Mouse (Mus musculus) midbrain, embryonic 14.5 days (tissue): Measurements from ENCODE around the gene Gli2. TPM values are rescaled to one million over a fixed set of nuclear protein-coding genes. Genes with fewer than 3 reads are reported as not detected.

Experiments used
- ATAC-seq: fragments of 200-750 bp; cut with Nextera tagmentation; 2 replicates; pipeline ENCODE4 v1.8.0; 2017; ENCODE audit warnings: moderate number of reproducible peaks, moderate library complexity; ENCODE audit not compliant: low FRiP score, low TSS enrichment
- DNase-seq: peaks from one replicate; pipeline ENCODE4 v3.0.0-alpha.2; 2015
- H3K27ac ChIP-seq: fragments of 300-500 bp; sonication (generic); replicated peaks from 2 replicates; pipeline ENCODE4 v1.5.1; 2014; ENCODE audit warnings: mild to moderate bottlenecking, low read depth, low read length, moderate library complexity
- H3K27me3 ChIP-seq: fragments of 300-500 bp; sonication (generic); 2 replicates; pipeline ENCODE4 v1.6.1; 2014; ENCODE audit warnings: low read length, control low read depth, mixed read lengths; ENCODE audit not compliant: control insufficient read depth, insufficient read depth
- H3K36me3 ChIP-seq: fragments of 300-500 bp; sonication (generic); 2 replicates; pipeline ENCODE4 v1.6.1; 2014; ENCODE audit warnings: low read length, control low read depth; ENCODE audit not compliant: control insufficient read depth, insufficient read depth
- H3K4me1 ChIP-seq: fragments of 300-500 bp; sonication (generic); 2 replicates; pipeline ENCODE4 v1.6.1; 2014; ENCODE audit warnings: mild to moderate bottlenecking, antibody characterized with exemption, low read length, control low read depth; ENCODE audit not compliant: control insufficient read depth, insufficient read depth
- H3K4me2 ChIP-seq: fragments of 300-500 bp; sonication (generic); 2 replicates; pipeline ENCODE4 v1.6.1; 2014; ENCODE audit warnings: mild to moderate bottlenecking, low read length, moderate library complexity
- H3K4me3 ChIP-seq: fragments of 300-500 bp; sonication (generic); replicated peaks from 2 replicates; pipeline ENCODE4 v1.5.1; 2014; ENCODE audit warnings: low read depth, low read length
- H3K9ac ChIP-seq: fragments of 300-500 bp; sonication (generic); replicated peaks from 2 replicates; pipeline ENCODE4 v1.6.1; 2014; ENCODE audit warnings: mild to moderate bottlenecking, low read length, moderate library complexity
- H3K9me3 ChIP-seq: fragments of 300-500 bp; sonication (generic); 2 replicates; pipeline ENCODE4 v1.6.1; 2016; ENCODE audit warnings: low read length, control low read depth, mixed read lengths; ENCODE audit not compliant: control insufficient read depth
- WGBS: fragments of 180-500 bp; shearing (Covaris S2); extraction: QIAGEN DNeasy Blood & Tissue Kit; methylation state at CpG from one replicate; pipeline ENCODE4 v1.1.7; 2014; 5-methylcytosine and 5-hydroxymethylcytosine counted together
- polyA plus RNA-seq: library from polyadenylated mRNA; unstranded; fragments of >200 nt; fragmentation: Nextera tagmentation; extraction: Ambion mirVana; gene quantifications from 2 replicates; pipeline ENCODE4 v1.2.1, GENCODE M21; 2014

The Gli2 gene
- polyA plus RNA-seq, 1 experiment from 2014 or later: 2.8 TPM

DNA sequence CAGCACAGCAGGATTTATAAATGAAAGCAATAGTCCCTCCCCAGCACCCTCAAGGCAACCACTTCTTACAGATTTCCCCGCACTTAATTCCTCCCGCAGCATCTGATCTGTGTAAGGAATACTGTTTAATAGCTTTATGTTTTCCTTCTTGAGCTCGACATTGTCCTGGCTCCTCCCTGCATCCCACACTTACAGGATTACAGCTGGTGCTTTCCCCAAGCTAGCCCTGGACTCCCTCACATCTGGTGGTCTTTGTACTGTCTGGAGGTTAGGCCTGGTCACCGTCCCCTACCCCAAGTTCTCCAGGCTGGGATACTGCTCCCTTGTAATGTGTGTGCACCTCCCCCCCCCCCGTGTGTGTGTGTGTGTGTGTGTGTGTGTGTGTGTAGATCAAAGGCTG is 101.1 kb downstream of the Gli2 start:
- H3K9me3 ChIP-seq: no peaks in the 10 kb centered on the region
- H3K36me3 ChIP-seq: no peaks in the 10 kb centered on the region
- no peak overlapping the region for H3K9ac ChIP-seq
- no peaks in the 10 kb centered on the region for H3K27me3 ChIP-seq
- H3K4me2 ChIP-seq: no peak overlapping the region
- DNase-seq (no peak), ATAC-seq (no peak)
- no peak overlapping the region for H3K4me3 ChIP-seq
- WGBS: 78% methylated on average over 5 of the region's 5 CpGs
- H3K27ac ChIP-seq: no peak overlapping the region
- H3K4me1 ChIP-seq: peaks cover 21% of the 10 kb centered on the region

DNA sequence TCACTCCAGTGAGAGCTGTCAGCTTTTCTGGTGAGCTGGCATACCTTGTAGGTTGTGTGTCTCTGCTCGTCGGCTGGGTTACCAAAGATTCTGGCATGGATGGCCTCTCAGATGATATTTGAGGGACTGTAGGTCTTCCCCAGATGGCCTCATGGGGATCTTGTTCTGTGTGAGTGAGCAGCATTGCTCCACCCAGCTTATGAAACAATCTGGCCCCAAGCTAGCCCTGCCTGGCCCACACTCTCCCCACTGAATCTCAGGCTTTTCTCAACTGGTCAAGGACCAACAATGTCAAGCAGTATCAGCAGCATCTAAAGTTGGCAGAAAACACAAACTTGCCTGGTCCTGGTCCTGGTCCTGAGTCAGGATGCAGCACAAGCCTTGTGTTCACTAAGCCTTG is 105.0 kb downstream of the Gli2 start:
- H3K27ac ChIP-seq: no peak overlapping the region
- WGBS: 90% methylated on average over 2 of the region's 2 CpGs
- H3K4me2 ChIP-seq: no peak overlapping the region
- no peaks in the 10 kb centered on the region for H3K27me3 ChIP-seq
- H3K9ac ChIP-seq: no peak overlapping the region
- no peaks in the 10 kb centered on the region for H3K36me3 ChIP-seq
- H3K4me1 ChIP-seq: no peaks in the 10 kb centered on the region
- DNase-seq (no peak), ATAC-seq (no peak)
- H3K9me3 ChIP-seq: no peaks in the 10 kb centered on the region
- H3K4me3 ChIP-seq: no peak overlapping the region

DNA sequence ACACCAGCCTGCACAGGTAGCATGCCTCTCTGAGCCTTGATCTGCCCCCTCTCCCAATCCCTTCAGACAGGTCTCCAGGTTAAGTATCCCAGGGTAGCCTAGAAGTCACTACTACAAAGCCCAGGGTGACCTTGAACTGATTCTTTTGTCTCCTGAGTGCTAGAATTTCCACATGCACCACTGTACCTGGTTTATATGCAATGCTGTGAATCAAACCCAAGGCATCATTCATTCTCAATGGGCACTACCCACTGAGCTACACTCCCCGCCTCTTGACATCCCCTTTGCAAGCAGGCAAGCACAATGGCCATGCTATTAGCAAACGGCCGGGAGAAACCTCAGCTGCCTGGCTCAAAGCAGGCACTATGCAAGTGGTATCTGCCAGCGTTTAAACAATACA is 106.2 kb downstream of the Gli2 start:
- Histone ChIP-seq H3K4me2 (no peak overlapping the region), H3K36me3 (no peaks in the 10 kb centered on the region), H3K27ac (no peak overlapping the region), H3K4me1 (no peaks in the 10 kb centered on the region), H3K9me3 (no peaks in the 10 kb centered on the region), H3K4me3 (no peak overlapping the region), H3K27me3 (no peaks in the 10 kb centered on the region), H3K9ac (no peak overlapping the region)
- ATAC-seq (no peak), DNase-seq (no peak)
- WGBS: 86% methylated on average over 4 of the region's 4 CpGs

DNA sequence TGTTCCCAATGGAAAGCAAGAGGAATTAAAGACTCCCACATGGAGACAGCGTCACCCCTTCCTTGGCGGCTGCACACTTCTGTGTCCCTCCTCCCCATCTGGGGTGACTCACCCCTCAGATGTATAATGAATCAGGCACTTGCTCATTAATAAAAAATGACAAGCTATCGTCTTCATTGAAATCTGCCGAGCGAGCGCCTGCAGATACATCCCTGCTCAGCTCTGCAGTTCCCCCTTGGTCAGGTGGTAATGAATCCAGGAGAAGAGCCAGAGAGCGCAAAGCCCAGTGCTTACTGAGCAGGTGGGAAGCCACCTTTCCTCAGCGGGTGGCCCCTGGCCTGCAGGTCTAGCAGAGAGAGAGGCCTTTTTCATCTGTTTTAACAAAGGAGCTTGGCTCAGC is 112.1 kb downstream of the Gli2 start:
- Histone ChIP-seq H3K4me1 (peaks cover 18% of the 10 kb centered on the region), H3K4me2 (no peak overlapping the region), H3K9me3 (no peaks in the 10 kb centered on the region), H3K27ac (peak overlapping the region; percentile 43), H3K27me3 (no peaks in the 10 kb centered on the region), H3K4me3 (no peak overlapping the region), H3K9ac (0 out of 2 replicates have a peak overlapping the region, but pooled peaks have one; percentile 9), H3K36me3 (no peaks in the 10 kb centered on the region)
- peak; percentile 65 for DNase-seq
- ATAC-seq: peak; percentile 64; the same call in 1 of the 2 replicates
- 39% methylated on average over 8 of the region's 8 CpGs for WGBS

DNA sequence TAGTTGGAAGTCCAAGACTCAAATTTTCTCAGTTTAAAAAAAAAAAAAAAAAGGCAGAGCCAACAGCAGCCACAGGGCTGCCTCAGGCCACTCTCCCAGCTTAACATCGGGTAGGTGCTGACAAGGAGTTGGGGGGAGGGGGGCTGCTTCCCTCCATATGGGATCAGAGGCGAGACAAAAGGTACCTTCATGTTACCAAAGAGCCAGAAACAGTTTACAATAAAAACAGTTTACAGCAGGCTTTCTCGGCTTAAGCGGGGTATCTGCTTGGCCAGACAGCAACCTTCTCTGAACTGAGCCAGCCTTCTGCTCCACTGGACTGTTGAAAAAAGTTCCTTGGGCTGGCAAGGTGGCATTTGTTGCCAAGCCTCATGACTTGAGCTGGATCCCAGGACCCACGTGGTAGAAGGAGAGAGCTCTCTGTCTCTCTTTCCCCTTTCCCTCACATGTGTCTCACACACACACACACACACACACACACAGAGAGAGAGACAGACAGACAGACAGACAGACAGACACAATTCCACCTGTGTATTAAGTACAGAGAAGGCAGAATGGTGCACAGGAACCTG is 113.1 kb downstream of the Gli2 start:
- H3K9me3 ChIP-seq: no peaks in the 10 kb centered on the region
- no peaks in the 10 kb centered on the region for H3K27me3 ChIP-seq
- DNase-seq (peak; percentile 47), ATAC-seq (no peak)
- H3K4me2 ChIP-seq: no peak overlapping the region
- H3K9ac ChIP-seq: no peak overlapping the region
- no peaks in the 10 kb centered on the region for H3K36me3 ChIP-seq
- peak overlapping the region; percentile 37; the same call in 1 of the 2 replicates for H3K27ac ChIP-seq
- 27% methylated on average over 5 of the region's 5 CpGs for WGBS
- no peak overlapping the region for H3K4me3 ChIP-seq
- peaks cover 24% of the 10 kb centered on the region for H3K4me1 ChIP-seq

DNA sequence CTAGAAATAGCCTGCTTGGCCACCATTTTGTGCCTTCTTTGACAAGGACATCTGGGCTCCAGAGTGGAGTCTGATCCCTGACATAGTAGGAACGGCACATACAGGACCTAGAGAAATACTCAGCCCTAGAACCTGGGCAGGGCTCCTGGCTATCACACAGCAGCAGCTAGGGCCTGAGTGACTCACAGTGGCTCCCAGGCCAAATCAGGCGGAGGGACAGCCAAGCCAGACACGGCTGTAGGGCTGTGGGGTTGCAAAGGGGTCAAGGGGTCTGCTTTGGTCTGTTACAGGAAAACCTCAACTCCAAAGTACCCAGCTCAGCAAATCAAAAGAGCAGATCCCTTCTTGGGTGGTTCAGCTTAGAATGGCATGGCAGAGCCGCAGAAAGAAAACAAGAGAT is 115.2 kb downstream of the Gli2 start:
- H3K4me3 ChIP-seq: no peak overlapping the region
- peaks cover 26% of the 10 kb centered on the region for H3K4me1 ChIP-seq
- H3K9me3 ChIP-seq: no peaks in the 10 kb centered on the region
- no peaks in the 10 kb centered on the region for H3K27me3 ChIP-seq
- no peaks in the 10 kb centered on the region for H3K36me3 ChIP-seq
- no peak for DNase-seq
- H3K27ac ChIP-seq: no peak overlapping the region
- WGBS: 66% methylated on average over 4 of the region's 4 CpGs
- H3K4me2 ChIP-seq: no peak overlapping the region
- no peak for ATAC-seq
- no peak overlapping the region for H3K9ac ChIP-seq

DNA sequence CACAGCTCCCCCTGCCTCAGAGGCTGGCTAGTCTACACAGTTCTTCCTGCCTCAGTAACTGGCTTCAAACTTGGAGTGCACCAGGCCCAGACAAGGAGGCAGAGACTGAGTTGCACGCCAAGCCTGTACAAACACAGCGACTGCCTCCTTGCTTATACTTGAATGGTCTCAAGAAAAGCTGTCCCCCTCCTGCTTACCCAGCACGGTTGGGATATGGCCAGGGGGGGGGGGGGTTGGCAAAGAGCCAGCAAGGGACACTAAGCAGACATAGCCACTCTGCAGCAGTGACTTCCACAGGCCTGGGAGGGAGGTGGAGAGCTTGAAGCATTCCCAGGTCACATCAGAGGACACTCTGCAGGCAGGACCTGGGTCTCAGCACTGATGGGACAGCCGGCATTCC is 117.3 kb downstream of the Gli2 start:
- no peak overlapping the region for H3K9ac ChIP-seq
- no peaks in the 10 kb centered on the region for H3K36me3 ChIP-seq
- WGBS: 27% methylated on average over 4 of the region's 4 CpGs
- H3K4me2 ChIP-seq: no peak overlapping the region
- ATAC-seq: peak; percentile 46
- H3K4me1 ChIP-seq: peaks cover 22% of the 10 kb centered on the region
- H3K27me3 ChIP-seq: no peaks in the 10 kb centered on the region
- peak; percentile 57 for DNase-seq
- no peak overlapping the region for H3K27ac ChIP-seq
- no peak overlapping the region for H3K4me3 ChIP-seq
- H3K9me3 ChIP-seq: no peaks in the 10 kb centered on the region

DNA sequence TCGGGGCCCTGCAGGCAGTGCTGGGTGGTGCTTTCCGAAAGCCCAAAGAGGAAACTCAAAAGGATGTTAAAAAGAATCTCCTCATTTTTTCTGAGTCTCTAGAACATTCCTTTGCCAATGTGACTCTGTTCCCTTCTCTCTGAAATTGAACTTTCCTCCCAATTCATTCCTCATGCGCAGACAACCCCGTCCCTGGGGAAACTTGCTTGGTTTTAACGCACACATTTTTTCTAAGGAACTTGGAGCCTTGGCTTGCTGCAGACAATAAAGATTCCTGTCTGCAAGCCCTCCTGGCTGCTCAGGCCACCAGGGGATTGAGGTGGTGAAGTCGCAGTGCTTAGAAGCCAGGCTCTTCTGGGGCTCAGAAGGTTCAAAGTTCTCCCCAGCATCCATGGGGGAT is 117.9 kb downstream of the Gli2 start:
- Histone ChIP-seq H3K9ac (no peak overlapping the region), H3K4me3 (no peak overlapping the region), H3K4me2 (no peak overlapping the region), H3K4me1 (peaks cover 16% of the 10 kb centered on the region), H3K9me3 (no peaks in the 10 kb centered on the region), H3K36me3 (no peaks in the 10 kb centered on the region), H3K27ac (no peak overlapping the region), H3K27me3 (no peaks in the 10 kb centered on the region)
- 50% methylated on average over 6 of the region's 6 CpGs for WGBS
- ATAC-seq (0 out of 2 replicates have a peak, but pooled peaks have one; percentile 13), DNase-seq (peak; percentile 41)

DNA sequence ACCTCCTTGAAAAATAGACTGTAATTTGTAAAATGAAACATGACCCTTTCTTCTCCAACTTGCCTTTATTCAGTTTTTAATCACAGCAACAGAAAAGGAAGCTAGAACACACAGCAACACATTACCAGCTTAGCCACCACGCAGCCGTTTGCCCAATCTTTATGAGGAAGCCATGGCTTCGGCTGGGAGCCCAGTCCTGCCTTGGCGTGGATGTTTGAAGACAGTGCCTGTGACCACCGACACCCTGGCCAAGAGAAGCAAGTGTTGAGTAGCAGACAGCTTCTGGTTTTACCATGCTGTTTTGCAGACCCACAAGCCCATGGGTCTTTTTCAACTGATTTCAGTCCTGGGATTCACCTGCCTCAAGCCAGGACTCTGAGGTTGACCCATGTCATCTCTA is 121.3 kb downstream of the Gli2 start:
- no peaks in the 10 kb centered on the region for H3K36me3 ChIP-seq
- H3K9ac ChIP-seq: no peak overlapping the region
- no peak overlapping the region for H3K4me2 ChIP-seq
- no peaks in the 10 kb centered on the region for H3K27me3 ChIP-seq
- no peak overlapping the region for H3K4me3 ChIP-seq
- DNase-seq (no peak), ATAC-seq (no peak)
- peaks cover 8% of the 10 kb centered on the region for H3K4me1 ChIP-seq
- no peaks in the 10 kb centered on the region for H3K9me3 ChIP-seq
- H3K27ac ChIP-seq: no peak overlapping the region
- 99% methylated on average over 5 of the region's 5 CpGs for WGBS
